Mouse (Mus musculus): Measurements from ENCODE around the gene Synpo2l. TPM values are rescaled to one million over a fixed set of nuclear protein-coding genes. Genes with fewer than 3 reads are reported as not detected.
A peak's percentile ranks its signal among the peaks of the same experiment; 100 is the strongest.

Synpo2l gene
- polyA plus RNA-seq, 1 experiment from 2014 or later = 30.1 TPM

GRCm38 (mm10) chr14:20659687-20660086, 8.5 kb downstream of the Synpo2l start:
- 99% methylated on average over 7 of the region's 7 CpGs for WGBS
- no peak overlapping the region for H3K4me3 ChIP-seq (replicated peaks)
- no peak overlapping the region for H3K27ac ChIP-seq (replicated peaks)
- H3K4me1 ChIP-seq = peaks cover 21% of the 10 kb centered on the region
- no peak overlapping the region for H3K9ac ChIP-seq
- H3K27me3 ChIP-seq = 0 out of 2 replicates have a peak, but pooled peaks cover 4% of the 10 kb centered on the region
- no peak for ATAC-seq (ENCODE audit: insufficient number of reproducible peaks, low FRiP score, low TSS enrichment, low read depth)
- no peaks in the 10 kb centered on the region for H3K9me3 ChIP-seq (replicated peaks)
- no peaks in the 10 kb centered on the region for H3K36me3 ChIP-seq
- H3K4me2 ChIP-seq (replicated peaks) = no peak overlapping the region

GRCm38 (mm10) chr14:20658902-20659301, 9.3 kb downstream of the Synpo2l start:
- Histone ChIP-seq H3K27ac (replicated peaks) (no peak overlapping the region), H3K9ac (no peak overlapping the region), H3K4me3 (replicated peaks) (no peak overlapping the region), H3K36me3 (no peaks in the 10 kb centered on the region), H3K4me2 (replicated peaks) (no peak overlapping the region), H3K27me3 (0 out of 2 replicates have a peak, but pooled peaks cover 4% of the 10 kb centered on the region), H3K9me3 (replicated peaks) (no peaks in the 10 kb centered on the region), H3K4me1 (peaks cover 21% of the 10 kb centered on the region)
- WGBS = 83% methylated on average over 6 of the region's 6 CpGs
- no peak for ATAC-seq (ENCODE audit: insufficient number of reproducible peaks, low FRiP score, low TSS enrichment, low read depth)

- H3K4me2 ChIP-seq (replicated peaks) = no peak overlapping the region
- peaks cover 21% of the 10 kb centered on the region for H3K4me1 ChIP-seq
- H3K4me3 ChIP-seq (replicated peaks) = no peak overlapping the region
- H3K27me3 ChIP-seq = 0 out of 2 replicates have a peak, but pooled peaks cover 4% of the 10 kb centered on the region
- no peak for ATAC-seq (ENCODE audit: insufficient number of reproducible peaks, low FRiP score, low TSS enrichment, low read depth)
- no peak overlapping the region for H3K27ac ChIP-seq (replicated peaks)
- H3K9me3 ChIP-seq (replicated peaks) = no peaks in the 10 kb centered on the region
- no peaks in the 10 kb centered on the region for H3K36me3 ChIP-seq
- no peak overlapping the region for H3K9ac ChIP-seq
Measured at GRCm38 (mm10) chr14:20658326-20658725, 9.8 kb downstream of the Synpo2l start.

DNA sequence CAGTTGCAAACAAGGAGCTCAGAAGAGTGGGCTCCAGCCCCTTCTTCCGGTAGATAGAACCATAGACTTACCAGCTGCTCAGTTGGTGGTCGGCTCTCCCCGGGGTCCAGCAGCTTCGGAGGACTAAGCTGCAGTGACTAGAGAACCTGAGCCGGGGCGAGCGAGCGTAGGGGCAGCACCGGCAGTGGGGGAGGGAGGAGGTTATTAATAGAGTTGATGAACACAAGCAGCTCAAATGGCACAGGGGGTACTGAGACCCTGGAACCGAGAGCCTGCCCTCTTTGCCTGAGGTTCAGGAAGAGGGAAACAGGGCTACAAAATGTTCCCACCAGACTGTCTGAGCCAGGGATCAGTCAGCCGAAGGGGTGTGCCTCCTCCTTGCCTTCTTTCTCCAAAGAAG, 11.8 kb downstream of the Synpo2l start, which contains the start of gene Myoz1:
TSS of gene Myoz1 (minus strand) at position 180 of the 400 bp plus-strand sequence.
- Histone ChIP-seq H3K27ac (replicated peaks) (no peak within 1 kb of the TSS), H3K4me2 (replicated peaks) (no peak within 1 kb of the TSS), H3K36me3 (no peaks in the 10 kb centered on the region), H3K4me3 (replicated peaks) (no peak within 1 kb of the TSS), H3K9me3 (replicated peaks) (no peaks in the 10 kb centered on the region), H3K9ac (no peak within 1 kb of the TSS), H3K27me3 (no peaks in the 10 kb centered on the region), H3K4me1 (peaks cover 11% of the 10 kb centered on the region)
- ATAC-seq (ENCODE audit: insufficient number of reproducible peaks, low FRiP score, low TSS enrichment, low read depth) = no peak
- WGBS = 32% methylated on average over 11 of the region's 11 CpGs

- no peak for ATAC-seq (ENCODE audit: insufficient number of reproducible peaks, low FRiP score, low TSS enrichment, low read depth)
- no peak overlapping the region for H3K4me3 ChIP-seq (replicated peaks)
- WGBS = 55% methylated on average over 9 of the region's 9 CpGs
- peaks cover 10% of the 10 kb centered on the region for H3K4me1 ChIP-seq
- no peaks in the 10 kb centered on the region for H3K27me3 ChIP-seq
- H3K36me3 ChIP-seq = no peaks in the 10 kb centered on the region
- H3K9me3 ChIP-seq (replicated peaks) = no peaks in the 10 kb centered on the region
- H3K9ac ChIP-seq = no peak overlapping the region
- no peak overlapping the region for H3K27ac ChIP-seq (replicated peaks)
- H3K4me2 ChIP-seq (replicated peaks) = no peak overlapping the region
Measured at GRCm38 (mm10) chr14:20655731-20656130, 12.4 kb downstream of the Synpo2l start.

GRCm38 (mm10) chr14:20654690-20655421, 13.3 kb downstream of the Synpo2l start:
- WGBS = 71% methylated on average over 9 of the region's 9 CpGs
- Histone ChIP-seq H3K4me1 (0 out of 2 replicates have a peak, but pooled peaks cover 4% of the 10 kb centered on the region), H3K4me3 (replicated peaks) (no peak overlapping the region), H3K4me2 (replicated peaks) (no peak overlapping the region), H3K9me3 (replicated peaks) (no peaks in the 10 kb centered on the region), H3K9ac (no peak overlapping the region), H3K27ac (replicated peaks) (no peak overlapping the region), H3K36me3 (no peaks in the 10 kb centered on the region), H3K27me3 (no peaks in the 10 kb centered on the region)
- no peak for ATAC-seq (ENCODE audit: insufficient number of reproducible peaks, low FRiP score, low TSS enrichment, low read depth)

DNA sequence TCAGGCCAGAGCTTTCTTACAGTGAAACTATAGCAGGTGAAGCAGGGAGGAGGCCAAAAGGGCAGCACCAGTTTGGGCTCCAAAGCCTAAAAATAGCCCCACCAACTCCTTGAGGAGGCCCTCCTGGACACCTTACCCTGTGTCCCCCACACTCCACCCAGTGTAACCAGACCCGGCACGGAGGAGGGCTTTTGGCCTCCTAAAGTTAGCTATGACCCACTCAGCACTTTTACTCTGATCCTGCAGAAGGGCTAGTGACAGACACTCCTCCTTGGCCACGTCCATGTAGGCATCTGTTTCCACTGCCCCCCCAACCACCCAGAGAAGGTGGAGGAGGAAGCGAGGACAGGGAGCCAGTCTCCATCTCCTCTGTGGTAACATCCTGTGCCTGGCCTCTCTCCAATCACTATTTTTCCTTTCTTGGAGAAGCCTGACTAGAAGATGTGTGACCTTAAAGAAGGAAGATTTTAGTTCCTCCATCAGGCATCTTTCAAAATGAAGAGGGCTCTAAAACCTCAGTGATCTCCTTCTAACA, 16.4 kb downstream of the Synpo2l start:
- H3K4me2 ChIP-seq (replicated peaks) = no peak overlapping the region
- H3K4me1 ChIP-seq = 0 out of 2 replicates have a peak, but pooled peaks cover 3% of the 10 kb centered on the region
- no peak for ATAC-seq (ENCODE audit: insufficient number of reproducible peaks, low FRiP score, low TSS enrichment, low read depth)
- 60% methylated on average over 4 of the region's 4 CpGs for WGBS
- H3K9ac ChIP-seq = no peak overlapping the region
- no peaks in the 10 kb centered on the region for H3K36me3 ChIP-seq
- no peaks in the 10 kb centered on the region for H3K9me3 ChIP-seq (replicated peaks)
- no peaks in the 10 kb centered on the region for H3K27me3 ChIP-seq
- no peak overlapping the region for H3K27ac ChIP-seq (replicated peaks)
- H3K4me3 ChIP-seq (replicated peaks) = no peak overlapping the region

- no peak for ATAC-seq (ENCODE audit: insufficient number of reproducible peaks, low FRiP score, low TSS enrichment, low read depth)
- Histone ChIP-seq H3K27ac (replicated peaks) (no peak overlapping the region), H3K4me1 (no peaks in the 10 kb centered on the region), H3K4me3 (replicated peaks) (no peak overlapping the region), H3K27me3 (no peaks in the 10 kb centered on the region), H3K9me3 (replicated peaks) (no peaks in the 10 kb centered on the region), H3K36me3 (no peaks in the 10 kb centered on the region), H3K9ac (no peak overlapping the region), H3K4me2 (replicated peaks) (no peak overlapping the region)
- WGBS = 74% methylated on average over 2 of the region's 2 CpGs
Measured at GRCm38 (mm10) chr14:20651000-20651399, 17.2 kb downstream of the Synpo2l start.

GRCm38 (mm10) chr14:20646381-20646780, 21.8 kb downstream of the Synpo2l start:
- no peak overlapping the region for H3K27ac ChIP-seq (replicated peaks)
- no peak overlapping the region for H3K4me2 ChIP-seq (replicated peaks)
- H3K4me1 ChIP-seq = peaks cover 3% of the 10 kb centered on the region; the same call in 1 of the 2 replicates
- H3K9ac ChIP-seq = no peak overlapping the region
- no peaks in the 10 kb centered on the region for H3K9me3 ChIP-seq (replicated peaks)
- H3K36me3 ChIP-seq = no peaks in the 10 kb centered on the region
- no peak for ATAC-seq (ENCODE audit: insufficient number of reproducible peaks, low FRiP score, low TSS enrichment, low read depth)
- no peaks in the 10 kb centered on the region for H3K27me3 ChIP-seq
- no peak overlapping the region for H3K4me3 ChIP-seq (replicated peaks)

DNA sequence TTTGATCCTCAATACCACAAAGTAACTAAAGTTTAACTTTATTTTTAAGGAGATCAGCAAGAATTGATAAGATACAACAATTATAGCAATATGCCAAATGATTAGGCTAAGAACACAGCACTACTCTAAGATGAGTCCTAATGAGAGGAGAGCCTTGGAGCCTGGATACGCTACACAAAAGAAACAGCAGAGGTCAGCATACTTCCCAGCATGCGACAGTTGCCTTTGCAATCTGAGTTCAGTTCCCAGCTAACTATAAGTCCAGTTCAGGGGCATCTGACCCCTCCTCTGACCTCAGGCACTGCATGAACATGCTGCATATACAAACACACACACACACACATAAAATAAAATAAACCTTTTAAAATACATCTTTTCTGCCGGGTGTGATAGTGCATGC, 22.6 kb downstream of the Synpo2l start:
- Histone ChIP-seq H3K27me3 (no peaks in the 10 kb centered on the region), H3K27ac (replicated peaks) (no peak overlapping the region), H3K4me2 (replicated peaks) (no peak overlapping the region), H3K4me1 (peaks cover 3% of the 10 kb centered on the region; the same call in 1 of the 2 replicates), H3K36me3 (no peaks in the 10 kb centered on the region), H3K4me3 (replicated peaks) (no peak overlapping the region), H3K9me3 (replicated peaks) (no peaks in the 10 kb centered on the region), H3K9ac (no peak overlapping the region)
- WGBS = 34% methylated on average over 3 of the region's 3 CpGs
- no peak for ATAC-seq (ENCODE audit: insufficient number of reproducible peaks, low FRiP score, low TSS enrichment, low read depth)

GRCm38 (mm10) chr14:20641438-20641875, 26.7 kb downstream of the Synpo2l start:
- Histone ChIP-seq H3K4me3 (replicated peaks) (peak overlapping the region; percentile 74), H3K4me1 (peaks cover 6% of the 10 kb centered on the region; the same call in 1 of the 2 replicates), H3K9me3 (replicated peaks) (no peaks in the 10 kb centered on the region), H3K4me2 (replicated peaks) (peak overlapping the region; percentile 85), H3K9ac (peak overlapping the region; percentile 73), H3K27me3 (no peaks in the 10 kb centered on the region), H3K36me3 (no peaks in the 10 kb centered on the region), H3K27ac (replicated peaks) (peak overlapping the region; percentile 96)
- ATAC-seq (ENCODE audit: insufficient number of reproducible peaks, low FRiP score, low TSS enrichment, low read depth) = no peak
- 14% methylated on average over 10 of the region's 10 CpGs for WGBS

All from embryonic facial prominence, embryonic 15.5 days (tissue).